Mouse (Mus musculus) kidney, adult 2 months (tissue): ENCODE data around the gene Rora. TPM values are rescaled to one million over a fixed set of nuclear protein-coding genes. Genes with fewer than 3 reads are reported as not detected.

Source experiments
- DNase-seq: peaks from one replicate; pipeline ENCODE4 v3.0.0; 2021
- H3K27ac ChIP-seq: fragments of 200-500 bp; 2 replicates; pipeline ENCODE4 v1.5.1; 2012; ENCODE audit warnings: low read depth, low read length, control low read depth, inconsistent platforms; ENCODE audit not compliant: insufficient read depth
- H3K27me3 ChIP-seq: fragments of 200-500 bp; replicated peaks from 2 replicates; pipeline ENCODE4 v1.6.1; 2012; ENCODE audit warnings: mild to moderate bottlenecking, moderate library complexity, low read length, inconsistent platforms; ENCODE audit not compliant: control insufficient read depth, insufficient read depth
- H3K36me3 ChIP-seq: fragments of 200-500 bp; 2 replicates; pipeline ENCODE4 v1.6.1; 2012; ENCODE audit warnings: mild to moderate bottlenecking, moderate library complexity, low read length, inconsistent platforms; ENCODE audit not compliant: control insufficient read depth, insufficient read depth
- H3K4me1 ChIP-seq: fragments of 200-500 bp; 2 replicates; pipeline ENCODE4 v1.6.1; 2011; ENCODE audit warnings: low read length; ENCODE audit not compliant: control insufficient read depth, insufficient read depth
- H3K4me3 ChIP-seq: fragments of 200-500 bp; 2 replicates; pipeline ENCODE4 v1.5.1; 2011; ENCODE audit warnings: mild to moderate bottlenecking, low read depth, low read length, control low read depth; ENCODE audit not compliant: insufficient read depth
- CTCF ChIP-seq: fragments of 200-500 bp; conservative IDR thresholded peaks from 2 replicates; pipeline ENCODE4 v1.5.1; 2011; ENCODE audit warnings: low read depth, mild to moderate bottlenecking, control low read depth, low read length, moderate library complexity, mixed read lengths; ENCODE audit not compliant: insufficient read depth, insufficient read length
- POLR2A ChIP-seq: fragments of 200-500 bp; IDR thresholded peaks from one replicate; pipeline ENCODE4 v1.6.1; 2011; ENCODE audit warnings: low read depth, low read length, control low read depth
- WGBS: fragments of 180-500 bp; shearing (Covaris S2); methylation state at CpG from one replicate; pipeline ENCODE4 v1.1.7; 2018; 5-methylcytosine and 5-hydroxymethylcytosine counted together
- polyA plus RNA-seq: library from polyadenylated mRNA; depleted of rRNA; stranded (reverse); fragments of >200 nt; gene quantifications from 2 replicates; pipeline ENCODE4 v1.2.3, GENCODE M21; 2012

Rora gene
- polyA plus RNA-seq, 1 experiment = 15.5 TPM

DNA sequence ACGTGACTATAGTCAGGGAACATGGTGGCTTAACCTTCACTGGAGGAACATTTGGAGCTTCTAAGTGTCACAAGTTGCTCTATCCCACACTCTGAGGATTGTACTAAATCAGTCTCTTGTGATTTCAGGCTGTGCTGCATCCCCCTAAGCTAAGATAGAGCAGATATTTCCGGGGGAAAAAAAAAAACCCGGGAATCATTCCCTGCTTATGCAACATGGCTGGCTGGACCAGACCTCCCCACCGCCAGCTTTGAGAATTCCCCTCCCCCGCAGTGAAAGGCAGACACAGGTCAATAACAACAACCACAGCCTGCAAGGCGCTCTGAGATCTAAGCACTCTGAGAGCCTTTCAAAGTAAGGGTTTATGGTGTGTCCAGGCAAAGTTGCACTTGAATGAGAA, 244.7 kb downstream of the Rora start:
- no peak for TF ChIP-seq POLR2A
- no peak for TF ChIP-seq CTCF
- H3K36me3 ChIP-seq = no peaks in the 10 kb centered on the region
- H3K4me1 ChIP-seq = no peaks in the 10 kb centered on the region
- no peak overlapping the region for H3K27ac ChIP-seq
- WGBS = 61% methylated on average over 6 of the region's 6 CpGs
- H3K4me3 ChIP-seq = no peak overlapping the region
- H3K27me3 ChIP-seq = no peaks in the 10 kb centered on the region
- DNase-seq = peak; percentile 38

DNA sequence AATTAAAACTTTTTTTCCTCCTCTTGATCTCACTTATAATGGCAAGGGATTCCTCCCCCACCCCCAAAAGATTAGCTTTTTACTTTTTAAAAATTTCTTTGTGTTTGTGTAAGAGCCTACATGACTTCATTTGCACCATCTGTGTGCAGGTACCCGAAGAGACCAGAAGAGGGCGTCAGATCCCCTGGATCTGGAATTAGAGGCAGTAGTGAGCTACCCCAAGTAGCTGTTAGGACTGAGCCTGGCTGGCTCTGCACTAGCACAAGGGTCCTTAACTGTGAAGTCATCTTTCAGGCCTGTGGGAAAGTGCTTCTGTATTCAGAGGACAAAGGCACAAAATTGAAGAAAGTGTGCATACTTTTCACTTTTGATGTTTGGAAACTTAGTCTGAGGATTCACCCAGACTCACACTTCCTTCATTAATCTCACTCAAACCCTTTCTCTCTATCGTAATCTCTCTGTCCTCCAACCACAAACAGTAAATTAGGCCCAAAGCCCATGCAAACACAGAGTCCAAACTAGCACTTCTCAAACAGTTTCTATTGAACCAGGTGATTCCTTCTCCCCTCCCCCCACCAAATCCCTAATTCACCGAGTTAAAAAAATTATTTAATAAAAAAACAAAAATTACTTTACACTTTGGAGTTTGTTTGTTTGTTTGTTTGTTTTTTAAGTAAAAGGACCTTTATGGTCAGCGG, 246.1 kb downstream of the Rora start:
- Histone ChIP-seq H3K4me1 (no peaks in the 10 kb centered on the region), H3K36me3 (no peaks in the 10 kb centered on the region), H3K4me3 (no peak overlapping the region), H3K27ac (no peak overlapping the region; the same call in 1 of the 2 replicates), H3K27me3 (no peaks in the 10 kb centered on the region)
- no peak for TF ChIP-seq POLR2A
- peak; percentile 43 for TF ChIP-seq CTCF
- DNase-seq = peak; percentile 16
- 86% methylated on average over 5 of the region's 5 CpGs for WGBS

DNA sequence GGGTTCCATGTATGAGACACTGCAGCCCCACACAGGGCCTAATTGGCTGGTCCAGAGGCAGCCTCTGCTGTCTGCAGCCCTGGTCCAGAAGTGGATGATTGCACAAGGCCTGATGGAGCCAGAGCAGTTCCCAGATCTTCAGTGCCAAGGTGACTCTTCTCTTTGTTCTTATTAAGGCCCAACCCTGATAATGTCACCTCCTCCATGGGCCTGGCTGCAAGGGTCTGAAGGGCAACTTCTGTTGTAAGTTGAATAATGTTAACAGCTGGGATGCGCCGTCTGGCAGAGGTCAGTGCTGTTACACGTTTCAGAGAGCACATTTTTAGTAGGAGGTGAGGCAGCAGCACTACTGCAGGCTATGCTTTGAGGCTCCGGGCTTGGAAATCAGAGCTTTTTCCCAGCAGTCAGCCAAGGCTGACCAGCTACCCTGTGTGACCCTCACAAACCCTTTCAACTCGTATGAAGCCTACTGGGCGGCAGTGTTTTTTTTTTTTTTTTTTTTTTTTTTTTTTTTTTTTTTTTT, 252.8 kb downstream of the Rora start:
- Histone ChIP-seq H3K27ac (no peak overlapping the region), H3K4me1 (no peaks in the 10 kb centered on the region), H3K36me3 (no peaks in the 10 kb centered on the region), H3K27me3 (no peaks in the 10 kb centered on the region), H3K4me3 (no peak overlapping the region)
- no peak for DNase-seq
- TF ChIP-seq CTCF (no peak), POLR2A (no peak)
- 64% methylated on average over 6 of the region's 6 CpGs for WGBS

DNA sequence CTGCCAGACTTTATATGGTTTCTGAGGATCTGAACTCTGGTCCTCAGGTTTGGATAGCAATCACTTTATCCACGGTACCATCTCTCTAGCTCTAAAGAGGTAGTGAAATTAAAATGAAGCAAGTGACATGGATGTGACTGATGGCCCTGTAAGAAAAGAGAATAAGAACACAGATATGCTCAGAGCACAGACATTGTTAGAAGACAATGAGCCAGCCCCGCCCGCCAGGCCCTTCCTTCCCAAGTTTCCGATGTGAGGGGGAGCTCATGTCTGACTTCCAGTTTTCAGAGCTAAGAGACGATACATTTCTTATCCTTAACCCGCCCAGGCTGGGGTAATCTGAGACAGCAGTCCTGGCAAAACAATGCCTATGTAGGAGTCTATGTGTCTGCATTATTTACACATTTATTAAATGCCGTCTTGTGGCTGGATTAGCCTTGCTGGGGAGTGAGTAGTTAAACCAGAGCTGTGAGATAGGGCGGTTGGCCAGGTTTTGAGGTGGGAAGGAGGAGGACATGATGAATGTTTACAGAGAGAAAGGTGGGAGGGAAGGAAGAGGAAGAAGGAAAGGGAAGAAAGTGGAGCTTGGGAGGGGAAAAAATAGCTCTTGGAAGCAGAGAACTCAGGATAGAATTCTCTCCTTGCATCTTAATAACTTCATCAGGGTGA, 259.0 kb downstream of the Rora start:
- no peak overlapping the region for H3K4me3 ChIP-seq
- no peaks in the 10 kb centered on the region for H3K4me1 ChIP-seq
- DNase-seq = peak; percentile 51
- peak overlapping the region; percentile 24 for H3K27ac ChIP-seq
- WGBS = 60% methylated on average over 8 of the region's 8 CpGs
- no peaks in the 10 kb centered on the region for H3K27me3 ChIP-seq
- H3K36me3 ChIP-seq = no peaks in the 10 kb centered on the region
- TF ChIP-seq POLR2A = no peak
- TF ChIP-seq CTCF = no peak

DNA sequence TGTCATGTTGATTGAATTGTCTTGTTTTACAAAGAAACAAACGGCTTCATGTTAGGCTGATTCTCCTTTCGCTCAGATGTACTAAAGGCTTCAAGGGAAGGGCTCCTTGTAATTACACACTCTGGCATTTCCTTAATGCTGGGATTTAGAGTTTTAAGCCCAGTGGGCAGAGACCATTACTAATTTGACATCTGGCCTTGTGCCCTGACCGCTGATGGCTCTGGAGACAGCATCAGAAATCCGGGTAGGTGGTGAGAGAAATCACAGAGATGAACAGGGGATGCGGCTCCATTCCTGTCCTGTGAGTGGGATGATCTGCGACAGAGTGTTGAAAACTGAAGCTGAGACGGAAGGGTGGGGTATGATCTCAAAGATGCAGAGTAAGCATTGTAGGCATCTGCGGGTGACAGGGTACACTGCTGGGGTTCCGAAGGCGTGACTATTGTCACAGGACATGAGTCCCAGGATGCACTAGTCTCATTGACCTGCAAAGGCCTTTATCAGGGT, 259.7 kb downstream of the Rora start:
- Histone ChIP-seq H3K27ac (peak overlapping the region; percentile 24; the same call in 1 of the 2 replicates), H3K27me3 (no peaks in the 10 kb centered on the region), H3K4me3 (no peak overlapping the region), H3K36me3 (no peaks in the 10 kb centered on the region), H3K4me1 (no peaks in the 10 kb centered on the region)
- TF ChIP-seq CTCF (no peak), POLR2A (no peak)
- no peak for DNase-seq
- 72% methylated on average over 10 of the region's 10 CpGs for WGBS

DNA sequence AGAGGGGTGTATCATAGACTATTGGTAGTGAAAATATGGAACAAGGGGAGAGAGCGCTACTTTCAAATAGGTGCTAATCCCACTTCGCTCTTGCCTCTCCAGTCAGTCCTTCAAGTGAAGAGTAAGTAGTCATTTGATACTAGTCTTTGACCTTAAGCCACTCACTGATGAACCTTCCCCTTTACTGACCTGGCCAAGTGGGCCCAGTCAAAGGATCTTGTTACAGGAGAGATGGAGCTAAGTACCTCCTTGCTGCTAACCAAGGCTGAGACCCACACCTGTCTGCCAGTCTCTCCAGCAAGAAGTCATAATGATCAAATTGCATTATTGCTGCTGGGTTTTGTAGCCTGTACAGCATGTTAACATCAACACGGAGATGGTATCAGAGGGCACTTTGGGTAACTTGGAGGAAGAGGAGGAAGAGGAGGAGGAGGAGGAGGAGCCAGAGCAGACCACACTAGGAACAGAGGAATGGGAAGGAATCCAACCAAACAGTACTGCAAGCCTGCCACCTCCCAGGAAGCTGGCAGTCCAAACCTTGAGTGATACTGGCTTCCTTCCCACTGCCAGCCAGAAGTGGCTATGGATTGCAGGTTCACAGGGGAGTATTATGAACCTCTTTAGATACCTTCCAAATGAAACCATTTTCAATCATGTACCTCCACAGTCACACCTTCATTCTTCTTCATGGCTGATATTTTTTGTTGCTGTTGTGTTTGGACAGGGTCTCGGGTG, 261.1 kb downstream of the Rora start:
- DNase-seq = no peak
- H3K4me3 ChIP-seq = no peak overlapping the region
- no peaks in the 10 kb centered on the region for H3K36me3 ChIP-seq
- no peak for TF ChIP-seq POLR2A
- TF ChIP-seq CTCF = no peak
- 85% methylated on average over 4 of the region's 4 CpGs for WGBS
- H3K27ac ChIP-seq = no peak overlapping the region
- no peaks in the 10 kb centered on the region for H3K4me1 ChIP-seq
- no peaks in the 10 kb centered on the region for H3K27me3 ChIP-seq

DNA sequence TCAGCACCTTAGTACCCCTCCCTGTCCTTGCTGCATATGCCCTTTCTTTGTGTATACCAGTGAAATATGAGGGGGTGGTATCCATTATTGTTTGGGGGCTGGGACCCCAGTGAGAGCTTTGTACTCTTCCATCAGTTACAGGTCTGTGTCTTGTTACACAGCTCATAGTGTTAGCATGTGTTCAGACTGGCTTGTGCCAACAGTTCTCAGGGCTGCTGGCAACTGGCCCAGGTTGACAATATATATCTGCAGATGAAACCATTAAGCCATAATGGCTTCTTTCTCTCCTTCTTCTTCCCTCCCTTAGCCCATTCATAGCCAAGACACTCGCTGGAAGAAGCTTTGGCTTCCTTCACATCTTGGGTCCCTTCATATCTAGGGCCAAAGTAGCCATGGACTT, 263.2 kb downstream of the Rora start:
- no peak for DNase-seq
- TF ChIP-seq POLR2A (no peak), CTCF (no peak)
- no peak overlapping the region for H3K4me3 ChIP-seq
- H3K36me3 ChIP-seq = no peaks in the 10 kb centered on the region
- H3K4me1 ChIP-seq = no peaks in the 10 kb centered on the region
- no peaks in the 10 kb centered on the region for H3K27me3 ChIP-seq
- WGBS = 94% methylated on average over 1 of the region's 1 CpGs
- no peak overlapping the region for H3K27ac ChIP-seq
